Mouse (Mus musculus) hindbrain, embryonic 11.5 days (tissue): ENCODE data around the gene Daxx. TPM values are rescaled to one million over a fixed set of nuclear protein-coding genes. Genes with fewer than 3 reads are reported as not detected.
A peak's percentile ranks its signal among the peaks of the same experiment; 100 is the strongest.
"Not testable (repeated sequence)": the region's sequence is repeated elsewhere in the genome, so short reads cannot be mapped to it uniquely, and the experiment has no call there.

Experiments used
- ATAC-seq: fragments of 200-750 bp; cut with Nextera tagmentation; 2 replicates; pipeline ENCODE4 v1.8.0; 2017; ENCODE audit warnings: mild to moderate bottlenecking, moderate TSS enrichment, moderate library complexity; ENCODE audit not compliant: low FRiP score
- DNase-seq: peaks from one replicate; pipeline ENCODE4 v3.0.0-alpha.2; 2015; ENCODE audit warnings: low spot score
- H3K27ac ChIP-seq: fragments of 300-500 bp; sonication (generic); 2 replicates; pipeline ENCODE4 v1.5.1; 2014; ENCODE audit warnings: mild to moderate bottlenecking, low read depth, low read length
- H3K27me3 ChIP-seq: fragments of 300-500 bp; sonication (generic); 2 replicates; pipeline ENCODE4 v1.6.1; 2014; ENCODE audit warnings: mild to moderate bottlenecking, low read length, moderate library complexity, mixed read lengths; ENCODE audit not compliant: control insufficient read depth, insufficient read depth
- H3K36me3 ChIP-seq: fragments of 300-500 bp; sonication (generic); 2 replicates; pipeline ENCODE4 v1.6.1; 2014; ENCODE audit warnings: mild to moderate bottlenecking, low read length, moderate library complexity, mixed read lengths; ENCODE audit not compliant: control insufficient read depth, insufficient read depth
- H3K4me1 ChIP-seq: fragments of 300-500 bp; sonication (generic); replicated peaks from 2 replicates; pipeline ENCODE4 v1.6.1; 2014; ENCODE audit warnings: low read length, mixed read lengths; ENCODE audit not compliant: control insufficient read depth, insufficient read depth
- H3K4me2 ChIP-seq: fragments of 300-500 bp; sonication (generic); replicated peaks from 2 replicates; pipeline ENCODE4 v1.6.1; 2014; ENCODE audit warnings: mild to moderate bottlenecking, low read depth, low read length
- H3K4me3 ChIP-seq: fragments of 300-500 bp; sonication (generic); 2 replicates; pipeline ENCODE4 v1.5.1; 2014; ENCODE audit warnings: low read depth, low read length
- H3K9ac ChIP-seq: fragments of 300-500 bp; sonication (generic); 2 replicates; pipeline ENCODE4 v1.6.1; 2014; ENCODE audit warnings: low read depth, low read length
- H3K9me3 ChIP-seq: fragments of 300-500 bp; sonication (generic); 2 replicates; pipeline ENCODE4 v1.6.1; 2016; ENCODE audit warnings: low read length; ENCODE audit not compliant: control insufficient read depth
- WGBS: fragments of 180-500 bp; shearing (Covaris S2); extraction: QIAGEN DNeasy Blood & Tissue Kit; methylation state at CpG from one replicate; pipeline ENCODE4 v1.1.7; 2014; 5-methylcytosine and 5-hydroxymethylcytosine counted together
- polyA plus RNA-seq: library from polyadenylated mRNA; unstranded; fragments of >200 nt; fragmentation: Nextera tagmentation; extraction: Ambion mirVana; gene quantifications from 2 replicates; pipeline ENCODE4 v1.2.1, GENCODE M21; 2014

The Daxx gene
- polyA plus RNA-seq, 1 experiment from 2014 or later, result 47.0 TPM

DNA sequence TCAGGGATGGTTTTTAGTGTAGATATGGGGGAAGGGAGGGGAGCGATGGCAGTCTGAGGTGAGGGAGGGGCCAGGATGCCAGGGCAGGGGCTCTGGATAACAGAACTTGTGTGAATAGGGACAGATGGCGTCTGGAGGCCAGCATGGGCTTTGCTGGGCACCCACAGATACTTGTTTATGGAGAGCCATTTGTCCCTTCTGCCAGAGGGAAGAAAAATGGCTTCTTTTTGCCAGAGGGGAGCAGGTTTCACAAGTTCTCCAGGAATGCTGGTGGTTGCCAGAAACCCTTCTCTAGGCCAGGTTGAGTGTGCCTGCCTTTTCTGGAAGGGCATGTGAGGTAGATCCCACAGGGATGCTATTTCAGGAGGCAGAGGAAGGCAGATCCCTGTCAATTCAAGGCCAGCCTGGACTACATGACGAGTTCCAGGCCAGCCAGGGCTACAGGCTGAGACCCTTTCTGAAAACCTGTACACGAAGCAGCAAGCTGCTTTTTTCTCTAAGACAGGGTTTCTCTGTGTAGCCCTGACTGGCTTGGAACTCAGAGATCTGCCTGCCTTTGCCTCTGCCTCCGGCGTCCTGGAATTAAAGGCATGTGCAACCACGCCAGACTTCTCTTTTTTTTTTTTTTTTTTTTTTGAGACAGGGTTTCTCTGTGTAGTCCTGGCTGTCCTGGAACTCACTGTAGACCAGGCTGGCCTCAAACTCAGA, 8.8 kb upstream of the Daxx start:
- Histone ChIP-seq H3K4me1 (no peaks in the 10 kb centered on the region), H3K27ac (no peak overlapping the region), H3K4me3 (no peak overlapping the region), H3K9me3 (no peaks in the 10 kb centered on the region), H3K36me3 (no peaks in the 10 kb centered on the region), H3K27me3 (no peaks in the 10 kb centered on the region), H3K9ac (no peak overlapping the region), H3K4me2 (no peak overlapping the region)
- ATAC-seq, result no peak
- no peak for DNase-seq
- WGBS, result 76% methylated on average over 7 of the region's 7 CpGs

GRCm38 (mm10) chr17:33900989-33901314, 8.3 kb upstream of the Daxx start:
- DNase-seq (no peak), ATAC-seq (no peak)
- Histone ChIP-seq H3K4me3 (no peak overlapping the region), H3K27ac (no peak overlapping the region), H3K9ac (no peak overlapping the region), H3K27me3 (no peaks in the 10 kb centered on the region), H3K36me3 (no peaks in the 10 kb centered on the region), H3K4me2 (no peak overlapping the region), H3K4me1 (no peaks in the 10 kb centered on the region), H3K9me3 (no peaks in the 10 kb centered on the region)
- WGBS, result 90% methylated on average over 4 of the region's 4 CpGs

DNA sequence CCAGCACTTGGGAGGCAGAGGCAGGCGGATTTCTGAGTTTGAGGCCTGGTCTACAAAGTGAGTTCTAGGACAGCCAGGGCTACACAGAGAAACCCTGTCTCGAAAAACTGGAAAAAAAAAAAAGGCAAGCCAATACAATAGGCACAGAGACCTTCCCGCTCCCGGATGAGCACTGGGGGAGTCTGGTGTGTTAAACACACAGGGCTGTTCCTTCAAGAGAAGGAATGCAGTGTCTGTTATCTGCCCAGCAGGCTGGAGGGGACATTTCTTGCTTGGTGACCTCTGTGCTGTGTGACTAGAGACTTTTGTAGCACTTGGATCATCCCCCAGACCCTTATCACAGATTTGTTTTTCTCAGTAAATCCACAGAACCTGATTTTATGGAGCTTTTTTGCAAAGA, 7.6 kb upstream of the Daxx start:
- H3K27me3 ChIP-seq, result no peaks in the 10 kb centered on the region
- 81% methylated on average over 4 of the region's 4 CpGs for WGBS

DNA sequence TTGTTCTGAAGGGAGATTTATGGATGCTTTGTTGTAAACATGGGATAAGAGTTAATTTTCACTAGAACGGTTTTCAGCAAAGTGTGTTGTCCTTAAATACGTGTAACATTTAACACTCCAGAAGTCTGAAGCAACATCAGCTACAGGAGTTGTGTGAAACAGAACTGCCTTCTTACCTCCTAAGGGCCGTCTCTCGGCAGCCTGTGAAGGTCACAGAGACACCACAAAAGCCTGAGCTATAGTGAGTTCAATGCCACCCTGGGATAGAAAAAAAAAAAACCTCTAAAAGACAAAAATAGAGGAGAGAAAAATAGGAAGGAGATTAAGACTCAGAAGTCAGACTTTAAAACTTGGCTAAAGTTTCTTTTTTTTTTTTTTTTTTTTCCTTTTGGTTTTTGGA, 7.1 kb upstream of the Daxx start:
- WGBS, result 77% methylated on average over 4 of the region's 4 CpGs
- ATAC-seq, result no peak
- H3K27ac ChIP-seq, result no peak overlapping the region

More for the DNA sequence above, 7.6 kb upstream of the Daxx start:
- Histone ChIP-seq H3K36me3 (no peaks in the 10 kb centered on the region), H3K27ac (no peak overlapping the region), H3K4me1 (no peaks in the 10 kb centered on the region), H3K4me2 (no peak overlapping the region), H3K9me3 (no peaks in the 10 kb centered on the region), H3K4me3 (no peak overlapping the region), H3K9ac (no peak overlapping the region)
- ATAC-seq, result no peak
- no peak for DNase-seq

GRCm38 (mm10) chr17:33902491-33902890, 6.7 kb upstream of the Daxx start:
- Histone ChIP-seq H3K4me1 (no peaks in the 10 kb centered on the region), H3K9me3 (no peaks in the 10 kb centered on the region), H3K36me3 (no peaks in the 10 kb centered on the region), H3K27me3 (no peaks in the 10 kb centered on the region), H3K4me3 (no peak overlapping the region), H3K27ac (no peak overlapping the region), H3K4me2 (no peak overlapping the region), H3K9ac (no peak overlapping the region)
- no peak for DNase-seq
- WGBS, result 82% methylated on average over 7 of the region's 7 CpGs
- ATAC-seq, result no peak

More for the DNA sequence above, 7.1 kb upstream of the Daxx start:
- Histone ChIP-seq H3K27me3 (no peaks in the 10 kb centered on the region), H3K4me2 (no peak overlapping the region), H3K9ac (no peak overlapping the region), H3K4me3 (no peak overlapping the region), H3K4me1 (no peaks in the 10 kb centered on the region), H3K9me3 (no peaks in the 10 kb centered on the region), H3K36me3 (no peaks in the 10 kb centered on the region)
- no peak for DNase-seq

DNA sequence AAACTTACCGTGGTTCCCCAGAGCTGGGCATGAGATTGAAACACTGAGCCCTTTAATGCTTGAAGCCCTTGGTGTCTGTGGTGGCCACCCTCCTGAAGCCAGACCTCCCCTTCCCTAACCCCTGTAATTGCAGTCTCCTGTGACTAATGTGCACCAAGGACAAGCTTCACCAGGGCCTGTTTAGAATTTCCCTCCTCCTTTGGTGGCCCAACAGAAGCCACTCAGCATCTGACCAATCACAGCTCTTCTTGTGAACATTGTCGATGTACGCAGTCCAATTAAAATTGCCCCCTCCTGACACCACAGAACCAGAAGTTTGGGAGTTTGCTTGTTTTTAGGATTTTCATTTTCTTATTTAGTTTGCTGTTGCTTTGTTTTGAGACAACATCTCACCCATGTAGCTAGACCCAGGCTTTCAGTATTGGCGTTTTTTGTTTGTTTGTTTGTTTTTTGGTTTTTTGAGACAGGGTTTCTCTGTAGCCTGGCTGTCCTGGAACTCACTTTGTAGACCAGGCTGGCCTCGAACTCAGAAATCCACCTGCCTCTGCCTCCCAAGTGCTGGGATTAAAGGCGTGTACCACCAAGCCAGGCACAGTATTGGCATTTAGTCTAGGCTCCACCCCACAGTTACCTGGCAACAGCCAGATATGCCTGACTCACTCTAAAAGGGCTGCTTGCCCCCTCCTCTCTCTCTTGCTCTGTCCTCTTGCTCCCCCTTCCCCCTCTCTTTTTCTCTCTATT, 5.1 kb upstream of the Daxx start:
- H3K4me1 ChIP-seq, H3K9ac ChIP-seq, H3K4me2 ChIP-seq, ATAC-seq, H3K36me3 ChIP-seq, H3K4me3 ChIP-seq, H3K27ac ChIP-seq, H3K27me3 ChIP-seq, H3K9me3 ChIP-seq, DNase-seq: not testable (repeated sequence)
- WGBS, result 72% methylated on average over 6 of the region's 6 CpGs

- not testable (repeated sequence) for H3K9ac ChIP-seq, H3K27ac ChIP-seq, H3K27me3 ChIP-seq, DNase-seq, ATAC-seq, H3K9me3 ChIP-seq, H3K4me3 ChIP-seq, H3K4me1 ChIP-seq, H3K36me3 ChIP-seq, H3K4me2 ChIP-seq
- 43% methylated on average over 3 of the region's 4 CpGs for WGBS
Observed at GRCm38 (mm10) chr17:33904835-33905234, 4.4 kb upstream of the Daxx start, which contains the start of gene Platr17. Gene Platr17 (plus strand): TSS chr17:33905135.

DNA sequence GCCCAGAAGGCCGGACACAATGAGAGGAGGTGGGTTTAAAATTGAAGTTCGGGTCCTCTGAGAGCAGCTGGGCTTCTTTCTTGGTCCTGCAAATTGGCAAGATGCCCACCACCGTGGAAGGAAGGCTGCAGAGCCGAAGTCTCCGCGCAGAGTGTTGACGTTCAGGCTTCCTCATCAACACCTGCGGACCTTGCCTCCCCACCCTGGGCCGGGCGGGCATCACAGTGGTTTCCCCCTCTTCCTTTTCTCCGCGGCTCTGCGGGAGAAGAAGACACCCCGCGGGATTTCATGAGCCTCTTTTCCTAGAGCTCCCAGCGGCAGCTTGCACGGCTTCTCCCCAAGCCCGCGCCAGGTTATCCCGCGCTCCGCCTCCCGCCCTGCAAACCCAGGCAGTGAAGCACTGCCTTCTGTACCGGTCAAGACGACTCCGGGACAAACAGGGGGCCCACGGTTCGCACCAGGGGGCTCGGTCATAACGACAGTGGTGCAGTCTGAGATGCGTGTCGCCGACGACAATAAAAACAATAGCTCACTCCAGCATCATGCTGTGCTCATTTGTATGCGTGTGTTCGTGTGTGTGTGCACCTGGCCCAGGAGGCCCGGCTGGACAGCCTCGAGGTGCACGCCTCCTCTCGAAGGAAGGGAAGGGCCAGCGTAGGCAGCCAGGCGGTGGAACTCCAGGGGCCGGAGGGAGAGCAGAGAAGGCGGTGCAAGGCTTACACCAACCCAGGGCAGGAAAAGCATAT, 710 bp upstream of the Daxx start:
- Histone ChIP-seq H3K9ac (peak overlapping the region; percentile 70), H3K27me3 (no peaks in the 10 kb centered on the region), H3K4me1 (peaks cover 6% of the 10 kb centered on the region), H3K4me2 (peak overlapping the region; percentile 96), H3K9me3 (no peaks in the 10 kb centered on the region), H3K4me3 (peak overlapping the region; percentile 87), H3K27ac (peak overlapping the region; percentile 84), H3K36me3 (peaks cover 10% of the 10 kb centered on the region)
- DNase-seq, result peak; percentile 47
- ATAC-seq, result peak; percentile 71
- WGBS, result under 1% methylated on average over 42 of the region's 44 CpGs
